Mouse (Mus musculus) cerebellum, adult 2 months (tissue): ENCODE measurements at regions not wholly inside any gene's neighbourhood (a gene's known extent, or its start where the extent isn't known, plus 50 kb on each side); places are given as distances from the start of the nearest gene placed in this dataset.
A peak's percentile ranks its signal among the peaks of the same experiment; 100 is the strongest.

Experiments
- DNase-seq, 2 experiments: peaks; one replicate each; pipeline ENCODE4 v3.0.0; 2021
- H3K27ac ChIP-seq: fragments of 200-500 bp; 2 replicates; pipeline ENCODE4 v1.5.1; 2012; ENCODE audit warnings: low read length, control low read depth, inconsistent platforms; ENCODE audit not compliant: insufficient read depth
- H3K27me3 ChIP-seq: fragments of 200-500 bp; 2 replicates; pipeline ENCODE4 v1.6.1; 2012; ENCODE audit warnings: inconsistent platforms, mild to moderate bottlenecking, low read length, moderate library complexity; ENCODE audit not compliant: control insufficient read depth, insufficient read depth
- H3K4me1 ChIP-seq: fragments of 200-500 bp; 2 replicates; pipeline ENCODE4 v1.6.1; 2011; ENCODE audit warnings: low read length; ENCODE audit not compliant: control insufficient read depth, insufficient read depth
- H3K4me3 ChIP-seq: fragments of 200-500 bp; replicated peaks from 2 replicates; pipeline ENCODE3; 2011; ENCODE audit warnings: mild to moderate bottlenecking, low read depth, low read length, control low read depth; ENCODE audit not compliant: insufficient read depth
- CTCF ChIP-seq: fragments of 200-500 bp; IDR thresholded peaks from 2 replicates; pipeline ENCODE4 v1.5.1; 2011; ENCODE audit warnings: low read depth, mild to moderate bottlenecking, control low read depth, low read length, moderate library complexity, borderline replicate concordance; ENCODE audit not compliant: insufficient read depth
- POLR2A ChIP-seq: fragments of 200-500 bp; IDR thresholded peaks from 2 replicates; pipeline ENCODE4 v1.6.1; 2011; ENCODE audit warnings: low read length, control low read depth, borderline replicate concordance; ENCODE audit not compliant: insufficient read depth
- WGBS: fragments of 180-500 bp; shearing (Covaris S2); methylation state at CpG from one replicate; pipeline ENCODE4 v1.1.7; 2018; 5-methylcytosine and 5-hydroxymethylcytosine counted together

- TF ChIP-seq POLR2A (no peak), CTCF (no peak)
- WGBS: 6% methylated on average over 17 of the region's 17 CpGs
Observed at GRCm38 (mm10) chr10:60957820-60958233, 126.4 kb upstream of the Unc5b start.

GRCm38 (mm10) chr10:60955467-60955866 lies 124.1 kb upstream of the Unc5b start:
- H3K4me3 ChIP-seq: no peak overlapping the region
- H3K27ac ChIP-seq: no peak overlapping the region
- 83% methylated on average over 9 of the region's 9 CpGs for WGBS
- TF ChIP-seq CTCF (no peak), POLR2A (no peak)
- DNase-seq: no peak
- no peaks in the 10 kb centered on the region for H3K27me3 ChIP-seq
- peaks cover 10% of the 10 kb centered on the region for H3K4me1 ChIP-seq

More at GRCm38 (mm10) chr10:60957820-60958233, 126.4 kb upstream of the Unc5b start:
- peak; percentile 31 to 38 for DNase-seq
- Histone ChIP-seq H3K27me3 (no peaks in the 10 kb centered on the region), H3K27ac (no peak overlapping the region), H3K4me1 (peaks cover 8% of the 10 kb centered on the region; the same call in 1 of the 2 replicates), H3K4me3 (no peak overlapping the region)

GRCm38 (mm10) chr10:60952495-60952894 lies 121.1 kb upstream of the Unc5b start:
- WGBS: 15% methylated on average over 7 of the region's 7 CpGs
- Histone ChIP-seq H3K27me3 (no peaks in the 10 kb centered on the region), H3K27ac (no peak overlapping the region), H3K4me3 (no peak overlapping the region), H3K4me1 (peaks cover 4% of the 10 kb centered on the region; the same call in 1 of the 2 replicates)
- no peak for TF ChIP-seq CTCF
- TF ChIP-seq POLR2A: no peak
- DNase-seq: no peak

- H3K27me3 ChIP-seq: no peaks in the 10 kb centered on the region
- TF ChIP-seq CTCF (no peak), POLR2A (no peak)
- H3K27ac ChIP-seq: no peak overlapping the region
- 58% methylated on average over 7 of the region's 7 CpGs for WGBS
- H3K4me3 ChIP-seq: no peak overlapping the region
- DNase-seq: no peak
- peaks cover 2% of the 10 kb centered on the region; the same call in 1 of the 2 replicates for H3K4me1 ChIP-seq
Observed at GRCm38 (mm10) chr10:60948983-60949677, 117.7 kb upstream of the Unc5b start.

- Histone ChIP-seq H3K27ac (no peak overlapping the region), H3K27me3 (no peaks in the 10 kb centered on the region), H3K4me1 (no peaks in the 10 kb centered on the region), H3K4me3 (no peak overlapping the region)
- WGBS: 87% methylated on average over 6 of the region's 6 CpGs
- TF ChIP-seq POLR2A: no peak
- TF ChIP-seq CTCF: no peak
- DNase-seq: no peak
Observed at GRCm38 (mm10) chr10:60943074-60943473, 111.7 kb upstream of the Unc5b start.

- no peaks in the 10 kb centered on the region for H3K27me3 ChIP-seq
- TF ChIP-seq POLR2A (no peak), CTCF (no peak)
- no peak overlapping the region for H3K4me3 ChIP-seq
- no peak overlapping the region for H3K27ac ChIP-seq
- no peaks in the 10 kb centered on the region for H3K4me1 ChIP-seq
- DNase-seq: no peak
- WGBS: 89% methylated on average over 10 of the region's 10 CpGs
Observed at GRCm38 (mm10) chr10:60938749-60939148, 107.4 kb upstream of the Unc5b start.

GRCm38 (mm10) chr10:60937517-60937866 lies 106.1 kb upstream of the Unc5b start:
- Histone ChIP-seq H3K27me3 (no peaks in the 10 kb centered on the region), H3K27ac (no peak overlapping the region), H3K4me1 (no peaks in the 10 kb centered on the region), H3K4me3 (no peak overlapping the region)
- DNase-seq: no peak
- TF ChIP-seq POLR2A: no peak
- no peak for TF ChIP-seq CTCF
- 54% methylated on average over 7 of the region's 7 CpGs for WGBS
